Mouse (Mus musculus) adrenal gland, postnatal 14 days (tissue): ENCODE data around the gene Otud6a. TPM values are rescaled to one million over a fixed set of nuclear protein-coding genes. Genes with fewer than 3 reads are reported as not detected.
A peak's percentile ranks its signal among the peaks of the same experiment; 100 is the strongest.
"Not testable (repeated sequence)": the region's sequence is repeated elsewhere in the genome, so short reads cannot be mapped to it uniquely, and the experiment has no call there.

Experiments
- DNase-seq: peaks from one replicate; pipeline ENCODE4 v3.0.0; 2021; ENCODE audit warnings: mixed read lengths
- long read RNA-seq, 2 experiments: library from polyadenylated mRNA; stranded (forward); transcript quantifications; one replicate each; pipeline ENCODE4 v2.0.0; 2021
- microRNA-seq, 2 experiments: library from miRNA; unstranded; fragments of <30 nt; microRNA quantifications; one replicate each; pipeline ENCODE4 v1.2.0; 2021
- total RNA-seq: library from RNA; stranded (reverse); gene quantifications from 2 replicates; pipeline ENCODE4 v1.2.3, GENCODE M21; 2021

The Otud6a gene
- total RNA-seq: not detected in 2 replicates
- long read RNA-seq, experiment 1: 0 reads
- long read RNA-seq, experiment 2: 0 reads

- no peak for DNase-seq
These were observed at the start of gene Otud6a for GRCm38 (mm10) chrX:100428693-100429092. TSS of gene Otud6a (plus strand) at chrX:100429013.

- no peak for DNase-seq
These were observed 38.9 kb upstream of the Otud6a start for GRCm38 (mm10) chrX:100389887-100390286.

GRCm38 (mm10) chrX:100392304-100392703 lies 36.5 kb upstream of the Otud6a start:
- DNase-seq: peak; percentile 63

GRCm38 (mm10) chrX:100394223-100394861 lies 34.5 kb upstream of the Otud6a start:
- DNase-seq: no peak

GRCm38 (mm10) chrX:100395026-100395425 lies 33.8 kb upstream of the Otud6a start:
- peak; percentile 52 for DNase-seq

- DNase-seq: no peak
These were observed 27.9 kb upstream of the Otud6a start for GRCm38 (mm10) chrX:100400900-100401299.

GRCm38 (mm10) chrX:100401657-100402056 lies 27.2 kb upstream of the Otud6a start:
- DNase-seq: no peak

GRCm38 (mm10) chrX:100409245-100409644 lies 19.6 kb upstream of the Otud6a start:
- no peak for DNase-seq

GRCm38 (mm10) chrX:100432311-100432710 lies 3.5 kb downstream of the Otud6a start:
- no peak for DNase-seq

- DNase-seq: not testable (repeated sequence)
These were observed 13.8 kb downstream of the Otud6a start, which contains the start of gene Awat2 for GRCm38 (mm10) chrX:100442617-100443016. TSS of gene Awat2 (minus strand) at chrX:100442717.

GRCm38 (mm10) chrX:100443532-100443931 lies 14.7 kb downstream of the Otud6a start:
- DNase-seq: no peak

- no peak for DNase-seq
These were observed 39.2 kb downstream of the Otud6a start for GRCm38 (mm10) chrX:100468047-100468446.

- peak; percentile 50 for DNase-seq
These were observed 41.3 kb downstream of the Otud6a start for GRCm38 (mm10) chrX:100470126-100470525.

GRCm38 (mm10) chrX:100471491-100471890 lies 42.7 kb downstream of the Otud6a start:
- peak; percentile 28 for DNase-seq

- no peak for DNase-seq
These were observed 46.9 kb downstream of the Otud6a start for GRCm38 (mm10) chrX:100475569-100476223.

Small RNAs within 50 kb of the gene (microRNA-seq; reads per million reads assigned to microRNA genes)
- 1,503 to 2,087 reads per million in 2 experiments for gene Mir676

Other genes starting within 250 kb of the Otud6a start
- 0.48 and 0.75 TPM in 2 replicates for gene Awat2, start 13.7 kb downstream of the Otud6a start, total RNA-seq
- 64.2 and 66.4 TPM in 2 replicates for gene Igbp1, start 65.3 kb downstream of the Otud6a start, total RNA-seq
- not detected in 2 replicates for gene Dgat2l6, start 95.8 kb downstream of the Otud6a start, total RNA-seq
- not detected in 2 replicates for gene Awat1, start 143.2 kb downstream of the Otud6a start, total RNA-seq
- 0.11 and 1.7 TPM in 2 replicates for gene P2ry4, start 165.9 kb downstream of the Otud6a start, total RNA-seq
- gene Arr3, start 176.5 kb downstream of the Otud6a start, total RNA-seq: not detected in 2 replicates
- 6.1 and 6.5 TPM in 2 replicates for gene Kif4, start 196.7 kb downstream of the Otud6a start, total RNA-seq
- 42.6 and 46.3 TPM in 2 replicates for gene Pdzd11, start 197.6 kb downstream of the Otud6a start, total RNA-seq